Mouse (Mus musculus): ENCODE measurements at regions not wholly inside any gene's neighbourhood (a gene's known extent, or its start where the extent isn't known, plus 50 kb on each side); places are given as distances from the start of the nearest gene placed in this dataset.
"Not testable (repeated sequence)": the region's sequence is repeated elsewhere in the genome, so short reads cannot be mapped to it uniquely, and the experiment has no call there.

GRCm38 (mm10) chr10:70866737-70867136 lies 211.0 kb upstream of the Phyhipl start:
- no peak for DNase-seq

- no peak for DNase-seq
These were observed 208.9 kb upstream of the Phyhipl start for GRCm38 (mm10) chr10:70864650-70865049.

- DNase-seq: no peak
These were observed 206.2 kb upstream of the Phyhipl start for GRCm38 (mm10) chr10:70862022-70862335.

GRCm38 (mm10) chr10:70861131-70862021 lies 205.6 kb upstream of the Phyhipl start:
- peak; percentile 54 to 56 for DNase-seq

GRCm38 (mm10) chr10:70857155-70857820 lies 201.5 kb upstream of the Phyhipl start:
- DNase-seq: no peak

- DNase-seq: no peak
These were observed 200.2 kb upstream of the Phyhipl start for GRCm38 (mm10) chr10:70855948-70856347.

- no peak for DNase-seq
These were observed 197.8 kb upstream of the Phyhipl start for GRCm38 (mm10) chr10:70853614-70854013.

GRCm38 (mm10) chr10:70848141-70848540 lies 192.4 kb upstream of the Phyhipl start:
- DNase-seq: no peak

- no peak for DNase-seq
These were observed 191.6 kb upstream of the Phyhipl start for GRCm38 (mm10) chr10:70847341-70847882.

GRCm38 (mm10) chr10:70846281-70847168 lies 190.8 kb upstream of the Phyhipl start:
- DNase-seq: no peak

GRCm38 (mm10) chr10:70843848-70844247 lies 188.1 kb upstream of the Phyhipl start:
- no peak for DNase-seq

GRCm38 (mm10) chr10:70842176-70842838 lies 186.5 kb upstream of the Phyhipl start:
- no peak for DNase-seq

- DNase-seq: not testable (repeated sequence)
These were observed 185.4 kb upstream of the Phyhipl start for GRCm38 (mm10) chr10:70841179-70841578.

GRCm38 (mm10) chr10:70838147-70838546 lies 182.4 kb upstream of the Phyhipl start:
- no peak for DNase-seq

- DNase-seq: no peak
These were observed 181.6 kb upstream of the Phyhipl start for GRCm38 (mm10) chr10:70837326-70837725.

- no peak for DNase-seq
These were observed 176.9 kb upstream of the Phyhipl start for GRCm38 (mm10) chr10:70832616-70833015.

GRCm38 (mm10) chr10:70828217-70828616 lies 172.5 kb upstream of the Phyhipl start:
- DNase-seq: no peak

GRCm38 (mm10) chr10:70827522-70827921 lies 171.8 kb upstream of the Phyhipl start:
- DNase-seq: not testable (repeated sequence)

GRCm38 (mm10) chr10:70826706-70827105 lies 170.9 kb upstream of the Phyhipl start:
- DNase-seq: no peak

GRCm38 (mm10) chr10:70825451-70825850 lies 169.7 kb upstream of the Phyhipl start:
- no peak for DNase-seq

- DNase-seq: no peak
These were observed 168.7 kb upstream of the Phyhipl start for GRCm38 (mm10) chr10:70824461-70824860.

- DNase-seq: no peak
These were observed 164.2 kb upstream of the Phyhipl start for GRCm38 (mm10) chr10:70819951-70820350.

Measured in cerebellum, postnatal 10 days (tissue).